Mouse (Mus musculus) midbrain, postnatal 0 days (tissue): Measurements from ENCODE around the gene Zbtb11. TPM values are rescaled to one million over a fixed set of nuclear protein-coding genes. Genes with fewer than 3 reads are reported as not detected.
A peak's percentile ranks its signal among the peaks of the same experiment; 100 is the strongest.
"Not testable (repeated sequence)": the region's sequence is repeated elsewhere in the genome, so short reads cannot be mapped to it uniquely, and the experiment has no call there.

Experiments
- ATAC-seq: fragments of 200-750 bp; cut with Nextera tagmentation; 2 replicates; pipeline ENCODE4 v1.8.0; 2017; ENCODE audit warnings: moderate number of reproducible peaks, mild to moderate bottlenecking, moderate TSS enrichment, moderate library complexity; ENCODE audit not compliant: low FRiP score
- DNase-seq: peaks from one replicate; pipeline ENCODE4 v3.0.0-alpha.2; 2015; ENCODE audit warnings: low spot score
- H3K27ac ChIP-seq: fragments of 300-500 bp; sonication (generic); 2 replicates; pipeline ENCODE4 v1.5.1; 2014; ENCODE audit warnings: low read depth, mild to moderate bottlenecking, low read length, mixed read lengths
- H3K27me3 ChIP-seq: fragments of 300-500 bp; sonication (generic); 2 replicates; pipeline ENCODE4 v1.6.1; 2014; ENCODE audit warnings: low read length, control low read depth, mixed read lengths; ENCODE audit not compliant: insufficient read depth
- H3K36me3 ChIP-seq: fragments of 300-500 bp; sonication (generic); 2 replicates; pipeline ENCODE4 v1.6.1; 2014; ENCODE audit warnings: low read length, control low read depth, mixed read lengths; ENCODE audit not compliant: insufficient read depth
- H3K4me1 ChIP-seq: fragments of 300-500 bp; sonication (generic); 2 replicates; pipeline ENCODE4 v1.6.1; 2014; ENCODE audit warnings: mild to moderate bottlenecking, control low read depth, antibody characterized with exemption, low read length, mixed read lengths; ENCODE audit not compliant: insufficient read depth
- H3K4me2 ChIP-seq: fragments of 300-500 bp; sonication (generic); 2 replicates; pipeline ENCODE4 v1.6.1; 2014; ENCODE audit warnings: low read depth, mild to moderate bottlenecking, low read length, mixed read lengths; ENCODE audit not compliant: poor library complexity, severe bottlenecking
- H3K4me3 ChIP-seq: fragments of 300-500 bp; sonication (generic); 2 replicates; pipeline ENCODE4 v1.5.1; 2014; ENCODE audit warnings: low read depth, mild to moderate bottlenecking, low read length, moderate library complexity
- H3K9ac ChIP-seq: fragments of 300-500 bp; sonication (generic); replicated peaks from 2 replicates; pipeline ENCODE4 v1.6.1; 2014; ENCODE audit warnings: mild to moderate bottlenecking, low read length, moderate library complexity, mixed read lengths; ENCODE audit not compliant: poor library complexity, severe bottlenecking
- H3K9me3 ChIP-seq: fragments of 300-500 bp; sonication (generic); 2 replicates; pipeline ENCODE4 v1.6.1; 2016; ENCODE audit warnings: low read length, control low read depth
- CTCF ChIP-seq: IDR thresholded peaks from 2 replicates; pipeline ENCODE4 v1.5.1; 2016; ENCODE audit warnings: antibody characterized with exemption, mild to moderate bottlenecking
- WGBS: fragments of 180-500 bp; shearing (Covaris S2); extraction: QIAGEN DNeasy Blood & Tissue Kit; methylation state at CpG from one replicate; pipeline ENCODE4 v1.1.7; 2014; 5-methylcytosine and 5-hydroxymethylcytosine counted together
- polyA plus RNA-seq: library from polyadenylated mRNA; unstranded; fragments of >200 nt; fragmentation: Nextera tagmentation; extraction: Ambion mirVana; gene quantifications from 2 replicates; pipeline ENCODE4 v1.2.1, GENCODE M21; 2015
- total RNA-seq: library from RNA; depleted of rRNA; stranded (reverse); fragments of >200 nt; gene quantifications from 2 replicates; pipeline ENCODE4 v1.2.3, GENCODE M21; 2014

Zbtb11 gene
- total and polyA plus RNA-seq, 2 experiments from 2014 or later: 18.5 to 19.3 TPM

DNA sequence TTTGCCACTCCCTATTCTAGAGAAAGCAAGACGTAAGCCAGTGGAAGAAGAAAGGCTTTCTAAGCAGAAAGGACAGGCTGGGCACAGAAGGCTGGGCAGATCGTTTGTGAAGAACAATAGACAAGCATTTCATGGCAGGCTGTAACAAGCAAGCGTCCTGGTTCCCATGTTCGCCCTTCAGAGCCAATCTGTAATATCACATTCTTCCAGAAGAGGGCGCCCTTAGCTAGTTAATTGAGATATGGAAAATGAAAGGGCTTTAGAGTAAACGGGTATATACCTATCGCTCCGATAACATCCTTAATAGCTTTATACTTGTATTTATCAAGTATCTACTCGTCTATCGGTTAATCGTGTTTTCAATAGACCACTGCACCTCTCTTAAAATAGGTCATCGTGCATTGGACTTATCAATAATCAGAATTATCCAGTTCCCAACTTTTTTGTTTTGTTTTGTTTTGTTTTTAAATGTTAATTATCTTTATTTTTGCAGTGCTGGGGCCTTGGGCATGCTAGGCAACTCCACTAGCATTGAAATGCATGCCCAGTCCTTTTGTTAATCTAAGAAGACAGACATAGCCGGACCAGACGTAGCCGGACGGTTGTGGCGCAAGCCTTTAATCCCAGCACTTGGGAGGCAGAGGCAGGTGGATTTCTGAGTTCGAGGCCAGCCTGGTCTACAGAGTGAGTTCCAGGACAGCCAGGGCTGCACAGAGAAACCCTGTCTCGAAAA lies 22.6 kb upstream of the Zbtb11 start:
- Histone ChIP-seq H3K4me3 (no peak overlapping the region), H3K9me3 (no peaks in the 10 kb centered on the region), H3K4me1 (no peaks in the 10 kb centered on the region), H3K36me3 (no peaks in the 10 kb centered on the region), H3K27ac (no peak overlapping the region), H3K27me3 (no peaks in the 10 kb centered on the region), H3K9ac (no peak overlapping the region), H3K4me2 (no peak overlapping the region)
- no peak for ATAC-seq
- peak; percentile 78 for DNase-seq
- WGBS: 40% methylated on average over 19 of the region's 19 CpGs
- peak; percentile 85 for TF ChIP-seq CTCF

GRCm38 (mm10) chr16:55951679-55952327 lies 21.9 kb upstream of the Zbtb11 start:
- ATAC-seq: no peak
- Histone ChIP-seq H3K27me3 (no peaks in the 10 kb centered on the region), H3K9me3 (no peaks in the 10 kb centered on the region), H3K27ac (no peak overlapping the region), H3K9ac (no peak overlapping the region), H3K4me2 (no peak overlapping the region), H3K4me3 (no peak overlapping the region), H3K36me3 (no peaks in the 10 kb centered on the region), H3K4me1 (no peaks in the 10 kb centered on the region)
- 77% methylated on average over 7 of the region's 7 CpGs for WGBS
- TF ChIP-seq CTCF: no peak
- DNase-seq: no peak

DNA sequence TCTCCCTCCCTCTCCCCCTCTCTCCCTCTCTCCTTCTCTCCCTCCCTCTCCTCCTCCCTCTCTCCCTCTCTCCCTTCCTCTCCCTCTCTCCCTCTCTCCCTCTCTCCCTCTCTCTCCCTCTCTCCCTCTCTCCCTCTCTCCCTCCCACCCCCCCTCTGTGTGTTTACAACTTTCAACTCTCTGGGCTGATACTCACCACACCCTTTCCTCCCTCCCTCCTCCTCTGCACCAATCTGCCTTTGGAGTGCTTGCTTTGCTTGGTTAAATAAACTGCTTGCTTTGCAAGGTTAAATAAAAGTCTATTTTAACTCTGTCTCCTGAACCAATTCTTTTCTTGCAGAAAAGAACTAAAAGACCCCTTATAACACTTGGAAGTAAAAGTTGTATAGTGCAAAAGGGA lies 20.9 kb upstream of the Zbtb11 start:
- no peak for TF ChIP-seq CTCF
- no peak overlapping the region for H3K9ac ChIP-seq
- no peak overlapping the region for H3K4me3 ChIP-seq
- no peaks in the 10 kb centered on the region for H3K36me3 ChIP-seq
- no peaks in the 10 kb centered on the region for H3K4me1 ChIP-seq
- DNase-seq: no peak
- no peak for ATAC-seq
- no peaks in the 10 kb centered on the region for H3K9me3 ChIP-seq
- H3K27ac ChIP-seq: no peak overlapping the region
- no peaks in the 10 kb centered on the region for H3K27me3 ChIP-seq
- no peak overlapping the region for H3K4me2 ChIP-seq

DNA sequence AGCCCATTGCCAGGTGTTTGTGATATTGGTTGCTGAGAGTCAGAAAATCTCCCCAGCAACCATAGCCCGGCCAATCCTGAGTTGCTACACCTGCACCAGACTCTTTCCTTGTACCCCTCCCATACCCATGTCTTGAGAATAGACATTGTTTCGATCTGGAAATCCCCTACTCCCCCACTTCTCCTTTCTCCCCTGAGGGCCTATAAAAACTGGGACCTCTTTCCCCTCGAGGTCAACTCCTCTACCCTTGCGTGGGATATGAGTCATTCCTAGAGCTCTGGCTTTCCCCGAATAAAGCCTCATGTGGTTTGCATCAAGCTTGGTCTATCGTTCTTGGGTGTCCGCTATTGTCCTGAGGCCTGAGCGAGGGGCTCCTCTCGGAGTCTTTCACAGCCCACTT lies 19.5 kb upstream of the Zbtb11 start:
- H3K27ac ChIP-seq, H3K27me3 ChIP-seq, H3K9ac ChIP-seq, H3K4me3 ChIP-seq, H3K9me3 ChIP-seq, H3K4me1 ChIP-seq, H3K4me2 ChIP-seq, DNase-seq, ATAC-seq, H3K36me3 ChIP-seq: not testable (repeated sequence)
- WGBS: 92% methylated on average over 9 of the region's 9 CpGs

DNA sequence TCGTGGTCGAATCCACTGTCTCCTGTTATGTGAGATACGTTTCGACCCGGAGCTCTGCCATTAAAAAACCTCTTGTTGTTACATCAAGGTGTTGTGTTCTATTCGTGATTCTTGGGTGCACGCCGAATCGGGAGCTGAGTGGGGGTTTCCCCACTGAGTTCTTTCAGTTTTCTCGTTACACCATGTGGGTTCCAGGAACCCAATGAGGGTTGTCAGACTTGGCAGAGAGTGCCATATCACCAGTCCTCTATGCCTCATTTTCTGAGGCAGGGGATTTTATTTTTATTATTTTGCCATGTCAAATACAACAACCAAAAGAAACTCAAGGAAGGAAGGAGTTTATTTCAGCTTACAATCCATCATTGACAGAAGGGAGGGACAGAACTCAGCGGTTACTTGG lies 10.6 kb upstream of the Zbtb11 start:
- H3K4me1 ChIP-seq, DNase-seq, H3K4me3 ChIP-seq, H3K27ac ChIP-seq, H3K27me3 ChIP-seq, ATAC-seq, H3K9ac ChIP-seq, H3K4me2 ChIP-seq, H3K9me3 ChIP-seq, H3K36me3 ChIP-seq: not testable (repeated sequence)
- WGBS: 82% methylated on average over 6 of the region's 11 CpGs

GRCm38 (mm10) chr16:55964126-55964949 lies 9.3 kb upstream of the Zbtb11 start:
- Histone ChIP-seq H3K4me1 (peaks cover 5% of the 10 kb centered on the region; the same call in 1 of the 2 replicates), H3K4me2 (no peak overlapping the region), H3K27me3 (no peaks in the 10 kb centered on the region), H3K27ac (no peak overlapping the region), H3K9ac (no peak overlapping the region), H3K4me3 (no peak overlapping the region), H3K9me3 (no peaks in the 10 kb centered on the region), H3K36me3 (no peaks in the 10 kb centered on the region; the same call in 1 of the 2 replicates)
- ATAC-seq: no peak
- DNase-seq: peak; percentile 58
- peak; percentile 60 for TF ChIP-seq CTCF
- 59% methylated on average over 4 of the region's 4 CpGs for WGBS
